In the genomic region with DNA sequence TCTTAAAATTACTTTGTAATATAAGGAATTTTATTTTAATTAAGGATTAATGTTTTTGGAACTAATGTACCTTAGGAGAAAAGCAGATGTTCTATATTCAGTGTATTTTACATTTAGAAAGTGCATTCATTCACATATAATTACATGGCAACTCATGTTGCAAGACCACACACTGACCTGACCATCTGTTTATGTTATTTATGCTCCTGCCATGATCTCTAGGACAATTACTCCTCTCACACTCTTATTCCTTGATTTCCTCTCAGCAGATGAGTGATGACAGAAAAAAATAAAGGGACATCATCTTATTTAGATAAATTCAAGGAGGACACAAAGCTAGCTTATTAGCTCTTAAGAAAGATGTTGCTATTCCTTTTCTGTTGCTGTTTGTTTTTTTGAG, we compare ENCODE assay signal across 26 mouse cellular contexts.
"Had no signal": no experiment of that assay in that cellular context is flagged by ENCODE, and none has a peak within 500 bp of the region (broad histone marks: within the 10 kb centered on the region; RNA-seq: fewer than 3 reads in every experiment).

No protein-coding gene starts in this region.

- H3K9ac ChIP-seq: heart, embryonic 12.5 days; hindbrain, embryonic 13.5 days; hindbrain, embryonic 15.5 days; intestine, embryonic 15.5 days; limb, embryonic 12.5 days; liver, embryonic 13.5 days had no signal

- H3K9me3 ChIP-seq: heart, embryonic 10.5 days; heart, embryonic 12.5 days; hindbrain, embryonic 10.5 days; hindbrain, embryonic 13.5 days; hindbrain, embryonic 15.5 days; intestine, embryonic 15.5 days; limb, embryonic 10.5 days; limb, embryonic 12.5 days; liver, embryonic 13.5 days had no signal

- H3K4me3 ChIP-seq: gastrocnemius, adult 2 months; heart, embryonic 10.5 days; heart, embryonic 12.5 days; hindbrain, embryonic 10.5 days; hindbrain, embryonic 13.5 days; hindbrain, embryonic 15.5 days; intestine, embryonic 15.5 days; layer of hippocampus, adult 2 months; left cerebral cortex, adult 2 months; limb, embryonic 10.5 days; limb, embryonic 12.5 days; liver, embryonic 13.5 days had no signal

- H3K36me3 ChIP-seq: heart, embryonic 10.5 days; heart, embryonic 12.5 days; hindbrain, embryonic 10.5 days; hindbrain, embryonic 13.5 days; hindbrain, embryonic 15.5 days; intestine, embryonic 15.5 days; limb, embryonic 10.5 days; limb, embryonic 12.5 days; liver, embryonic 13.5 days had no signal

- ATAC-seq: inflammation-experienced regulatory T-cells, adult 6 months; intestine, embryonic 15.5 days; intestine, postnatal 0 days had no signal

- DNase-seq: gastrocnemius, adult 2 months; gastrocnemius, postnatal 10 days; gastrocnemius, postnatal 25 days; heart, adult 18-20 months; heart, postnatal 10 days; heart, postnatal 4 days; kidney, adult 18-20 months; kidney, adult 8-10 months; kidney, postnatal 10 days; kidney, postnatal 25 days; kidney, postnatal 4 days; liver; liver, embryonic 13.5 days had no signal

- H3K4me1 ChIP-seq: heart, embryonic 10.5 days; heart, embryonic 12.5 days; hindbrain, embryonic 13.5 days; hindbrain, embryonic 15.5 days; intestine, embryonic 15.5 days; limb, embryonic 10.5 days; limb, embryonic 12.5 days; liver, embryonic 13.5 days had no signal

- H3K27me3 ChIP-seq: heart, embryonic 12.5 days; hindbrain, embryonic 13.5 days; hindbrain, embryonic 15.5 days; intestine, embryonic 15.5 days; limb, embryonic 12.5 days; liver, embryonic 13.5 days had no signal

- H3K27ac ChIP-seq: gastrocnemius, adult 2 months; heart, embryonic 10.5 days; hindbrain, embryonic 10.5 days; hindbrain, embryonic 13.5 days; hindbrain, embryonic 15.5 days; intestine, embryonic 15.5 days; layer of hippocampus, adult 2 months; left cerebral cortex, adult 2 months; limb, embryonic 10.5 days; limb, embryonic 12.5 days; liver, embryonic 13.5 days had no signal

- H3K4me2 ChIP-seq: heart, embryonic 12.5 days; hindbrain, embryonic 13.5 days; hindbrain, embryonic 15.5 days; intestine, embryonic 15.5 days; limb, embryonic 12.5 days; liver, embryonic 11.5 days; liver, embryonic 13.5 days had no signal
